ENCODE assay signal across 9 mouse cellular contexts in the genomic region with DNA sequence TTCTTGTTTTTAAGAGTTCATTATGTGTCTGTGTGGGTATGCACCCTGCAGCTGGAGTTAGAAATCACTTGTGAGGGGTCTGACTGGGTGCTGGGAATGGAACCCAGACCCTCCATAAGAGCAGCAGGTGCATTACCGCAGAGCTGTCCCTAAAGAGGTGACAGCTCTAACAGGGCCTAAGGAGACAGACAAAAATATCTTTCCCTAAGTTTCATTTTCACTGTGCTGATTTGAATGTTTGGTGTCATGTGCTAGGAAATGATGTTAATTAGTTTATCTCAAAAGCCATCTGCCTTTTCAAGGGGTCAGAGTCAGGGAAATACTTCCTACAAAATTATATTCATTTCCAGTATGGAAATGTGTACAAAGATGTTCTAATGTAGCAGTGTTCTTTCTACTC. TPM values are rescaled to one million over a fixed set of nuclear protein-coding genes. Genes with fewer than 3 reads are reported as not detected.
DNase-seq lines count a peak whose midpoint lies in the region; ATAC-seq and TF ChIP-seq lines count a peak whose summit lies in the region.
"Had no signal": no experiment of that assay in that cellular context is flagged by ENCODE, and none has a peak within 500 bp of the region (broad histone marks: within the 10 kb centered on the region; RNA-seq: fewer than 3 reads in every experiment).

A gene (plus strand): TSS at position 38 of the 400 bp plus-strand sequence.

- H3K4me3 ChIP-seq in lung, embryonic 14.5 days (ENCODE audit: low read depth, low read length): peak within 1 kb of the TSS; percentile 35
- peak within 1 kb of the TSS; percentile 16 for H3K4me3 ChIP-seq in forebrain, embryonic 13.5 days
- peak within 1 kb of the TSS; percentile 50 for H3K4me3 ChIP-seq in limb, embryonic 10.5 days
- no peak within 1 kb of the TSS; the same call in 1 of the 2 replicates for H3K4me3 ChIP-seq in neural tube, embryonic 14.5 days (ENCODE audit: low read depth, low read length)

- H3K9me3 ChIP-seq in lung, embryonic 14.5 days (ENCODE audit: low read depth, low read length): no peaks in the 10 kb centered on the region
- H3K9me3 ChIP-seq in forebrain, embryonic 13.5 days (replicated peaks): no peaks in the 10 kb centered on the region
- no peaks in the 10 kb centered on the region for H3K9me3 ChIP-seq in limb, embryonic 10.5 days (replicated peaks)
- H3K9me3 ChIP-seq in neural tube, embryonic 14.5 days (ENCODE audit: control insufficient read depth, low read length): no peaks in the 10 kb centered on the region

- TF ChIP-seq CTCF in lung, embryonic 14.5 days (IDR thresholded peaks at IDR 0.05; ENCODE audit: low read depth): no peak

- peaks cover 22% of the 10 kb centered on the region for H3K4me1 ChIP-seq in lung, embryonic 14.5 days (ENCODE audit: insufficient read depth)
- peaks cover 39% of the 10 kb centered on the region for H3K4me1 ChIP-seq in forebrain, embryonic 13.5 days
- peaks cover 56% of the 10 kb centered on the region for H3K4me1 ChIP-seq in limb, embryonic 10.5 days
- H3K4me1 ChIP-seq in neural tube, embryonic 14.5 days (ENCODE audit: control insufficient read depth, insufficient read depth, low read length): peaks cover 17% of the 10 kb centered on the region

- H3K27ac ChIP-seq in lung, embryonic 14.5 days (ENCODE audit: low read depth): peak within 1 kb of the TSS; percentile 97
- H3K27ac ChIP-seq in forebrain, embryonic 13.5 days: peak within 1 kb of the TSS; percentile 83
- peak within 1 kb of the TSS; percentile 93 for H3K27ac ChIP-seq in limb, embryonic 10.5 days
- H3K27ac ChIP-seq in neural tube, embryonic 14.5 days (ENCODE audit: low read depth, low read length): peak within 1 kb of the TSS; percentile 60

- DNase-seq in lung, embryonic 14.5 days: no peak
- no peak for DNase-seq in lung, postnatal 25 days (ENCODE audit: low spot score)
- DNase-seq in limb, embryonic 10.5 days (ENCODE audit: low spot score): no peak
- no peak for DNase-seq in spleen, adult 12 weeks (ENCODE audit: low spot score)
- DNase-seq in right cerebral cortex, postnatal 4 days: no peak
- DNase-seq in embryo, embryonic 10.5 days (ENCODE audit: low spot score): no peak
- DNase-seq: thymus, postnatal 14 days had no signal

- peaks cover 20% of the 10 kb centered on the region for H3K36me3 ChIP-seq in lung, embryonic 14.5 days (ENCODE audit: insufficient read depth)
- peaks cover 23% of the 10 kb centered on the region for H3K36me3 ChIP-seq in forebrain, embryonic 13.5 days (ENCODE audit: poor library complexity, severe bottlenecking)
- peaks cover 32% of the 10 kb centered on the region for H3K36me3 ChIP-seq in limb, embryonic 10.5 days
- peaks cover 15% of the 10 kb centered on the region for H3K36me3 ChIP-seq in neural tube, embryonic 14.5 days (ENCODE audit: control insufficient read depth, insufficient read depth, low read length)

- no peak for ATAC-seq in lung, embryonic 14.5 days (ENCODE audit: insufficient read depth)
- no peak for ATAC-seq in forebrain, embryonic 13.5 days
- ATAC-seq in neural tube, embryonic 14.5 days (ENCODE audit: low read depth): no peak

- 77% methylated on average over 1 of the region's 1 CpGs for WGBS in lung, embryonic 14.5 days
- 95% methylated on average over 1 of the region's 1 CpGs for WGBS in forebrain, embryonic 13.5 days
- 90% methylated on average over 1 of the region's 1 CpGs for WGBS in limb, embryonic 10.5 days
- WGBS in neural tube, embryonic 14.5 days: 91% methylated on average over 1 of the region's 1 CpGs

- H3K4me2 ChIP-seq in lung, embryonic 14.5 days: peak within 1 kb of the TSS; percentile 69
- H3K4me2 ChIP-seq in forebrain, embryonic 13.5 days: peak within 1 kb of the TSS; percentile 56
- H3K4me2 ChIP-seq in neural tube, embryonic 14.5 days (ENCODE audit: low read depth, low read length): peak within 1 kb of the TSS; percentile 45; the same call in 1 of the 2 replicates

- H3K27me3 ChIP-seq in lung, embryonic 14.5 days (ENCODE audit: insufficient read depth, low read length): no peaks in the 10 kb centered on the region
- H3K27me3 ChIP-seq in forebrain, embryonic 13.5 days: 0 out of 2 replicates have a peak, but pooled peaks cover 4% of the 10 kb centered on the region
- H3K27me3 ChIP-seq in limb, embryonic 10.5 days (ENCODE audit: low read depth, poor library complexity, severe bottlenecking): no peaks in the 10 kb centered on the region
- no peaks in the 10 kb centered on the region for H3K27me3 ChIP-seq in neural tube, embryonic 14.5 days (ENCODE audit: control insufficient read depth, insufficient read depth, low read length)

- H3K9ac ChIP-seq in lung, embryonic 14.5 days: peak within 1 kb of the TSS; percentile 53
- H3K9ac ChIP-seq in forebrain, embryonic 13.5 days: no peak within 1 kb of the TSS
- H3K9ac ChIP-seq in neural tube, embryonic 14.5 days (replicated peaks; ENCODE audit: low read depth, low read length): no peak within 1 kb of the TSS

RNA-seq across cellular contexts. Expression of the gene that starts here (rescaled TPM):
- not detected in 2 replicates for polyA plus RNA-seq in lung, embryonic 14.5 days (2014; fragmentation: Nextera tagmentation; extraction: Ambion mirVana)
- not detected in 2 replicates for polyA plus RNA-seq in forebrain, embryonic 13.5 days (2015; fragmentation: Nextera tagmentation; extraction: Ambion mirVana)
- polyA plus RNA-seq in limb, embryonic 10.5 days (2016; fragmentation: Nextera tagmentation; extraction: Ambion mirVana): not detected in 2 replicates
- not detected in 2 replicates for polyA plus RNA-seq in neural tube, embryonic 14.5 days (2014; fragmentation: Nextera tagmentation; extraction: Ambion mirVana)
